Mouse (Mus musculus) retina, adult 2 months (tissue): Measurements from ENCODE around the gene Phyhd1.

Source experiments
- DNase-seq: peaks from one replicate; pipeline ENCODE4 v3.0.0-alpha.2; 2012; ENCODE audit warnings: low read depth, low spot score

Gene Phyhd1

DNA sequence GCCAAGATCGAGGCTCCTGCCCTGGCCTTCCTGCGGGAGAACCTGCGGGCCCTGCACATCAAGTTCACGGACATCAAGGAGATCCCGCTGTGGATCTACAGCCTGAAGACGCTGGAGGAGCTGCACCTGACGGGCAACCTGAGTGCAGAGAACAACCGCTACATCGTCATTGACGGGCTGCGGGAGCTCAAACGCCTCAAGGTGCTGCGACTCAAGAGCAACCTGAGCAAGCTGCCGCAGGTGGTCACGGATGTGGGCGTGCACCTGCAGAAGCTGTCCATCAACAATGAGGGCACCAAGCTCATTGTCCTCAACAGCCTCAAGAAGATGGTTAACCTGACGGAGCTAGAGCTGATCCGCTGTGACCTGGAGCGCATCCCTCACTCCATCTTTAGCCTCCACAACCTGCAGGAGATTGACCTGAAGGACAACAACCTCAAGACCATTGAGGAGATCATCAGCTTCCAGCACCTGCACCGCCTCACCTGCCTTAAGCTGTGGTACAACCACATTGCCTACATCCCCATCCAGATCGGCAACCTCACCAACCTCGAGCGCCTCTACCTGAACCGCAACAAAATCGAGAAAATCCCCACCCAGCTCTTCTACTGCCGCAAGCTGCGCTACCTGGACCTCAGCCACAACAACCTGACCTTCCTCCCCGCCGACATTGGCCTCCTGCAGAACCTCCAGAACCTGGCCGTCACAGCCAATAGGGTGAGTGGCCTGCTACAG, 9.2 kb upstream of the Phyhd1 start:
- DNase-seq = no peak

DNA sequence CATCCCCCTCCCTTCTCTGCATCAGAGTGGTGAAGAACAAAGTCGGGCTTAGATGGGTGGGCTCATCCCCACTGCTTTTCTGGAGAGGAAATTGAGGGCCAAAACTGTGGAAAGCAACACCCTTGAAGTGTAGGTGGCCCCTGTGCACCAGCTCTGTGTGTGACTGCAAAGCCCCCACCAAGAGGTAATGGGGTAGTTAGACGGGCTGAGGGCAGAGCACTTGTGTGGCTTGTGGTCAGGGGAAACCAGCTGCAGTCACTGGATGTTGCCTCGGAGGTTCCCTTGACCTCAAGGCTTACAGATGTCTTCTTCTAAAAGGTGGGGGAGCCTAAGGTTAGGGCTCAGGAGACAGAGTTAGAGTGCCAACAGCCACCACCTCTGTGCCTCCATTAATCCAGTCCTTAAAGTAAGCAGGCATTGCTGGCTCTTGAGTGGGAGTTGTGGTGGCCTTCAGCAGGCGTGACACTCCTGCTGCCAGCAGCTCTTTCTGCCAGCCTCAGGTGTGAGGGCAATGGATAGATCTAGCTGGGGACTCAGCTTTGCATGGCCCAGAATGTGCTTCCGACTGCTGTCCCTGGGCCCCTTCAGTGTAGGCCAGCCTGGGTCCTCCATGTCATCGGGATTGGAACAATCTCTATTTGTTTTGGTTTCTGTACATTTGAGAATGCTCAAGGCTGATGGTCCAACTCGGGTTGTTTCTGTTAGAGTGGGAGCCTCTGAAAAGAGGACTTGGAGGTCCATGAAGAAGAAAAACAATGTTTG, 8.1 kb upstream of the Phyhd1 start:
- no peak for DNase-seq

DNA sequence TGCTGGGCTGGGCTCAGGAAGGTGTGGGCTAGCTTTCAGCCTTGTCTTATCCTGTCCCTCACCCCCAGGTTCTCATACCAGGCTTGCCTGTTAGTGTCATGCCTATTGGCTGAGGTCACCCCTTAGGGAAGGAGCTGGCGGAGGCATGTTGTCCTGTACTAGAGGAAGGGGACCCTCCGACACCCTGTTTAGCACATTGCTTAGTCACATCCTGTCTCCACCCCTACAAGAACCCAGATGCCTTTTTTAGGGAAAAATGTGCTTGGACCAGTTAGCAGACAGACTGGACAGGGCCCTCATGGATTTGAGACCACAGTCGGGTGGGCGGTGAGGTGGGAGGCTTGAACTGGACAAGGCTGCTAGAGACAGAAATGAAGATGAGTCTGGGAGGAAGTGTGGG, 7.4 kb upstream of the Phyhd1 start:
- DNase-seq = no peak

DNA sequence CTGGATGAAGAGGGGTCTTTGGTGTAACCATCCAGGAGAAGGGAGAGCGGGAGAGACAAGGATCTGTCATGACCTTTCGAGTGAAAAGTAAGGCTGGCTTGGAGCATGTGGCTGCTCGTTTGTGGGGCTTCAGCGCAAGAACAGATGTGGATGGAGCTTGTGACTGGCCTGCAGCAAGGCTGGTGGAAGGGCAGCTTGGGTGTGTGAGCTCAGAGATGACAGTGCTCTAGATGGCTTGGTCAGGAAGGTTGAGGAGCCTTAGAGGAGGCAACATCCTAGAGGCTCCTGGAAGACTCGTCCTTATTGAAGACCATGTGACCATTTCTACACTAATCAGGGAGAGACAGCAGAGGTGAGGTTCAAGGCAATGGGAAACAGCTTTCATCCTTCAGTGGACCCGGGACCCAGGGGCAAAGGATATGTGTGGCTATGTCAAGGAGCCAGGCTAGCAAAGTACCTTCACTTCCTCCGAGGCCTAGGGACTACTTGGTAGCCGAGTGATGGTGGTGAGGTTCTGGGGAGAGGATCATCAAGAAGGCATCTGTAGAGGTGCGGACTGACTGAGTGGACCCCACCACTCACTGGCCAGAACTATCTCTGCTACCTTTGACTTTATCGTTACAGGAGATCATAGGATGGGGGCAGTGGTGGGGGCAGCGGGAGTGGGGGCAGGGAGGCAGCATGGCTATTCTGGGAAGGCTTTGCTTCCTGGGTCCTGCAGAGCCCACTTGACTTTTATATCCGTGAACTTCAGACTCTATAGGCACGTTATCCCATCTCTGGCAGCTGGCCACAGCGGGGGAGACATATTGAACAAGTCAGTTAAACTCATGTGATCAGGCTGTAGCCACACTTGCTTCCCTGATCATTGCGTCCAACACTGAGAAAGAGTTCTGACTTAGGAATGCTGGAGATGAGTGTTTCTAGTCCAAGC, 6.6 kb upstream of the Phyhd1 start:
- DNase-seq = no peak

- no peak for DNase-seq
Observed at GRCm38 (mm10) chr2:30261064-30261736, 4.8 kb upstream of the Phyhd1 start.

DNA sequence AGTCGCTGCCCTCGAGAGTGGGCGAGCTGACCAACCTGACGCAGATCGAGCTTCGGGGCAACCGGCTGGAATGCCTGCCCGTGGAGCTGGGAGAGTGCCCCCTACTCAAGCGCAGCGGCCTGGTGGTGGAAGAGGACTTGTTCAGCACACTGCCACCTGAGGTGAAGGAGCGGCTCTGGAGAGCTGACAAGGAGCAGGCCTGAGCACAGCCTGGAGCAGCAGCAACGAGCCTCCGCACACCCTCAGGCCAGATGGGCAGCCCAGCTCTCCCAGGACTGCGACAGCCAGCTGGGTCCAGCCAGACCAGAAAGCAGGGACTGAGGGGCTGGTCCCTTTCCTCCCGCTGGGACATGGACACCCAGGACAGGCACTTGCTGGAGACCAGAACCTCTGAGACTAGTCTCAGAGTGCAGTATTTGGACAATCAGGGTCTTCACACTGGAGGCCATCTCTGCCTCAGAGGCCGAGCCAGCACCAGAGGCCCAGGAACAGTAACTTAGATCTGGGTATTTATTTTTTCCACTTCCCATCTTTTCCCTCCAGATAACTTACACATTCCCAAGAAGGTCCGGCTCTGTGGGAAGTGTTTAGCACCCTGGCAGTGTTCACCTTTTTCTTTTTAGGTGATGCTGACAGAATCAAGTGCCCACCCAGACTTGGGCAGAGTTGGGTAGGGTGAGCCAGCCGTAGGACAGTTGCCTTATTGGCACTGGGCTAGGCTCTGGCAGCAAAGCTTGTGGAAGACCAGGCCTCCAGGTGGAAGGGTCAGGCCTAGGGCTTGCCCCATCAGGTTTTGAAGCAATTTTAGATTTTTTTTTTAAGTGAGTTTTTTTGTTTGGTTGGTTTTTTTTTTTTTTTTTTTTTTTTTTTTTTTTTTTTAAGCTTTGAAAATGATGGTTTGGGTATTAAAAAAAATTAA, 3.8 kb upstream of the Phyhd1 start:
- no peak for DNase-seq

DNA sequence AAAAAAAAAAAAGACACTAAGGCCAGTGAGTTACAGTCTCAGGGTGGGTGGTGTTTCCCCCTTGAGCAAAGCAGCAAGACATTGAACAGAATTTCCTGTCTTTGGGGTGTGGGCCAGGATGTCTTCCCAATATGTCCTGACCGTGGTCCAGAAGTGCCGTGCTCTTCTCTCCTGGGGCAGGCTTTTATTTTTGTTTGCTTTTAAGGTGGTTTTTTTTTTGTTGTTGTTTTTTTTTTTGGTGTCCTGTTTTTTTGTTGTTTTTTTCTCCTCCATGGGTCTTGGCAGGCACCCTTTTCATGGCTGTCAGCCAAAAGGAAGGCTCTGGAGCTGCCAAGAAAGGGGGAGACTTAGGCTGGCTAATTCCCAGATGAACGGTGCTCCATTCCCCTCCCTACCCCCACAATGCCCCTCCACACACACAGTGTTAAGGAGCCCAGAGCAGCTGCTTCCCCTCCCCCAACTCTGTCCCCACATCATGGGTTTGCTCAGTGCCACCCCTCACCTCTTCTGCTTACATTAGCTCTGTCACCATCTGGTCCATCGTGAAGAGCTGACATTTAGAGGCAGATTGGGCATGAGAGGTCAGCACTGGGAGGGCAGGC, 3.1 kb upstream of the Phyhd1 start:
- no peak for DNase-seq

GRCm38 (mm10) chr2:30263811-30264210, 2.2 kb upstream of the Phyhd1 start:
- no peak for DNase-seq

DNA sequence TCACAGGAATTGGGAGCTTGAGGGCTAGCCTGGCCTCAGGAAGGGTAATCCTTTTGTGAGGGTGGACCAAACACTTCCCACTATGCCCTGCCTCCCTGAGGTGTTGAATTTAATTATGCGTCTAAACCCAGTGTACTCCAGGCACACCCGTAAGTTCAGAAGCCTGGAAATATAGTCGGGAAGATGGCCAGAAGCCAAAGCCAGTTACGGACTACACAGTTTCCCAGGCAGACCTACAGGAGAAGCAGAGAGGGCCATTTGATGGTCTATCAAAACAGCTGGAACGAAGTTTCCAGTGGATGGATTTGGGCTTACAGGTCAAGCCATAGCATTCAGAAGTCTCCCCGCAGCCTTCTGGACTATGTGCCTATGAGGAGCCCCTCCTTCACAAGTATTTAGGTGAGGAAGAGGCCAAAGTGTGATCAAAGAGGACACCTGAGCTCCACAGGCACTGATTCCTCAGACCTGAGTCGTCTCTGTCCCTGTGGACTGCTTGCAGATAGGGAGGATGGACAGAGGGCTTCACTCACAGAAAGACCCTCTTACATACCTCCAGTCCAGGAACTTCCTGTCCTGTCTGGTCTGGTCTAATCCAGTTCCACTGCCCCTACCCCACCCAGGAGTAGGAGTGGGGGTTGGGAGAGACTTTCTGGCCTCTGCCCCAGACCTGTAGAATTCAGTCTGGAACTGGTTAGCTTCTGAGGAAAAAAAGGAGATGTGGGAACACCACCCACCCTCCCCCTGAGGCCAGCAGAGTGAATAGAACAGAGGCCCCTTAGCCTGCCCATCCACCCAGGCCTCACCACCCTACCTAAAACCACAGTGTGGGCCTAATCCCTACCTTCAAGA, 1.1 kb upstream of the Phyhd1 start:
- DNase-seq = no peak

GRCm38 (mm10) chr2:30266392-30266941, 464 bp downstream of the Phyhd1 start:
- DNase-seq = peak; percentile 74

GRCm38 (mm10) chr2:30267466-30267865, 1.5 kb downstream of the Phyhd1 start:
- no peak for DNase-seq

DNA sequence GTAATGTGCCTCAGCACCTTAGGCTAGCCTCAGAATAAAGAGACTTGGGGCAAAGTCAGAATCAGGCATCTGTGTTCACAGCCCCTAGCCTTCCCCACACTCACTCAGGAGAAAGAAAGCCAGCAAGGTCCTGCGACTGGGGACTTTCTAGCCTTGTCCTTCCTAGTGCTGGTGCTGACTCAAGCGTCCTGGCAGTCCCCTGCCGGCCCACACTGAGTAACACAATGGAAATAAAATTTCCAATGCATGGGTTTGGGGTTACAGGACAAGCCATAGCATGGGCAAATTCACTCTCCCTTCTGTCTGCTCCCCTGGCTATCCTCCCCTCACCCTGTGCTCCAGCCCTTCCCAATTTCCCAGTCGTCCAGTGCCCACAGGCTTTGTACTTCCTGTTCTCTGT, 2.4 kb downstream of the Phyhd1 start:
- no peak for DNase-seq

- DNase-seq = no peak
Observed at GRCm38 (mm10) chr2:30269241-30269990, 3.4 kb downstream of the Phyhd1 start.

DNA sequence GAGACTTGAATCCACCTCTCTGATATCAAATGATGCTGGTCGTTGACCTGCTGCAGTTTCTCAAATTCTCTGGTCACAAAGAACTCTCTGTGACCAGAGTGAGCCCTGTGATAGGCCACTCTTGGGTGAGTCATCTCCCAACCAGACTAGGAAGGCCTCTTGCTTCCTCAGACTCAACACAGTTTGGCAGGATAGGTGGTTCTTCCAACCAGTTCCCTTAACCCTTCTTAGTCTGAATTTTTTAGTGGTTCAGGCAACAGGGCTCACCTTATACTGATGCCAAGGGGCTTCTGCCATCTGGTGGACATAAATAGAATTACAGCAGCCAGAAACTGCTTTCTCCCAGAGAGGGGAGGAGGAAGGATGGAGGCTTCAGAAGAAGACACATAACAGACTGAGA, 4.1 kb downstream of the Phyhd1 start:
- DNase-seq = no peak

DNA sequence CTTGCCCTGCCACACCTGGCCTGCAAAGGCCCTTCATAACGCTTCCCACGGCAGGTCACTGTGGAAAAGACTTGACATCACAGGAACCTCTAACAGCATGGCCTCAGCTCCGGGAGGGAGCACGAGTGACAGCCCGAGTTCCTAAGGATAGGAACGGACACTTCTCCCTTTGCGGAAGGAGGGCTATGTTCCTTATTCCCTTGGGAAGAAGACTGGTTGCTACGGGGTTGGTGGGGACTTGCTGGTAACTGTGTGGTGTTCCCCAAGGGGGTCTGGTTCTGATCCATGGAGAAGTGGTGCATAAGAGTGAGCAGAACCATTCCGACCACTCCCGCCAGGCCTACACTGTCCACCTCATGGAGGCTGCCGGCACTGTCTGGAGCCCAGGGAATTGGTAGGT, 14.7 kb downstream of the Phyhd1 start, which contains the start of gene Gm28038:
TSS of gene Gm28038 (plus strand) at position 301 of the 400 bp plus-strand sequence.
- no peak for DNase-seq

GRCm38 (mm10) chr2:30281651-30282050, 15.6 kb downstream of the Phyhd1 start:
- DNase-seq = no peak

DNA sequence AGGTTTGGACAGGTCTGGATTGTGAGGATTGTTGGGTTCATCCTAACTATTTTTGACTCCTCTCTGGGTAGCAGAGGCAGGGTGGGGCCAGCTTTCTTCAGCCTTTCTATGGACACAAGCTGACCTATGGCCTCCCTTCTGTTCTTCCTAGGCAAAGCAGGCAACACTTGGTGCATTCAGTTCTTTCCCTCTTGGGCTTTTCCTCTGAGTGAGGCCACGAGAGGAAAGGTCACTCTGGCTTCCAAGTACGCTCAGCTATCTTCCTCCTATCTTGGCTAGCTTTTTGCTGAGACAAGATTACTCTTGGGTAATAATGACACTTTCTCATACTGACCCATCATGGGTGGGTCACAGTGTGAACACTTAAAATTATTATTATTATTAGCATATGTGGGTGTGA, 17.2 kb downstream of the Phyhd1 start:
- DNase-seq = no peak

- DNase-seq = no peak
Observed at GRCm38 (mm10) chr2:30285004-30285403, 19.0 kb downstream of the Phyhd1 start.
